In genomic region chr10:86126478-86126877, GRCm38 (mm10) we compare ENCODE assay signal across 14 mouse cellular contexts.
DNase-seq lines count a peak whose midpoint lies in the region; ATAC-seq and TF ChIP-seq lines count a peak whose summit lies in the region.
"Had no signal": no experiment of that assay in that cellular context is flagged by ENCODE, and none has a peak within 500 bp of the region (broad histone marks: within the 10 kb centered on the region; RNA-seq: fewer than 3 reads in every experiment).

No protein-coding gene starts in this region.

- no peak overlapping the region for H3K4me2 ChIP-seq in midbrain, embryonic 15.5 days
- H3K4me2 ChIP-seq in intestine, postnatal 0 days (replicated peaks; ENCODE audit: low read depth): no peak overlapping the region
- H3K4me2 ChIP-seq: embryonic facial prominence, embryonic 13.5 days; forebrain, embryonic 15.5 days; intestine, embryonic 15.5 days; stomach, embryonic 15.5 days had no signal

- no peaks in the 10 kb centered on the region for H3K4me1 ChIP-seq in midbrain, embryonic 15.5 days
- no peaks in the 10 kb centered on the region for H3K4me1 ChIP-seq in intestine, postnatal 0 days (replicated peaks; ENCODE audit: control insufficient read depth, insufficient read depth, low read length)
- H3K4me1 ChIP-seq: embryonic facial prominence, embryonic 13.5 days; forebrain, embryonic 15.5 days; intestine, embryonic 15.5 days; megakaryocyte, embryonic 14.5 days; stomach, embryonic 15.5 days had no signal

- no peak overlapping the region for H3K4me3 ChIP-seq in midbrain, embryonic 15.5 days
- no peak overlapping the region for H3K4me3 ChIP-seq in intestine, postnatal 0 days (ENCODE audit: low read depth, low read length)
- H3K4me3 ChIP-seq: embryonic facial prominence, embryonic 13.5 days; forebrain, embryonic 15.5 days; intestine, embryonic 15.5 days; megakaryocyte, embryonic 14.5 days; stomach, embryonic 15.5 days had no signal

- H3K27me3 ChIP-seq in midbrain, embryonic 15.5 days (replicated peaks): no peaks in the 10 kb centered on the region
- H3K27me3 ChIP-seq in intestine, postnatal 0 days (replicated peaks; ENCODE audit: control insufficient read depth, insufficient read depth, low read length): no peaks in the 10 kb centered on the region
- H3K27me3 ChIP-seq: embryonic facial prominence, embryonic 13.5 days; forebrain, embryonic 15.5 days; intestine, embryonic 15.5 days; megakaryocyte, embryonic 14.5 days; stomach, embryonic 15.5 days had no signal

- H3K9me3 ChIP-seq in midbrain, embryonic 15.5 days: no peaks in the 10 kb centered on the region
- H3K9me3 ChIP-seq in intestine, postnatal 0 days (ENCODE audit: control insufficient read depth): no peaks in the 10 kb centered on the region
- H3K9me3 ChIP-seq: forebrain, embryonic 15.5 days; intestine, embryonic 15.5 days; megakaryocyte, embryonic 14.5 days; stomach, embryonic 15.5 days had no signal

- no peak overlapping the region for H3K27ac ChIP-seq in midbrain, embryonic 15.5 days
- H3K27ac ChIP-seq in intestine, postnatal 0 days (ENCODE audit: low read depth, low read length): no peak overlapping the region
- H3K27ac ChIP-seq: embryonic facial prominence, embryonic 13.5 days; forebrain, embryonic 15.5 days; intestine, embryonic 15.5 days; stomach, embryonic 15.5 days had no signal

- no peak overlapping the region for H3K9ac ChIP-seq in midbrain, embryonic 15.5 days
- H3K9ac ChIP-seq in intestine, postnatal 0 days (ENCODE audit: low read depth, low read length): no peak overlapping the region
- H3K9ac ChIP-seq: embryonic facial prominence, embryonic 13.5 days; forebrain, embryonic 15.5 days; intestine, embryonic 15.5 days; stomach, embryonic 15.5 days had no signal

- TF ChIP-seq CTCF in intestine, postnatal 0 days (IDR thresholded peaks at IDR 0.05; ENCODE audit: low read depth): no peak

- ATAC-seq in frontal cortex, adult (ENCODE audit: low TSS enrichment): peak; percentile 69; the same call in 1 of the 2 replicates
- no peak for ATAC-seq in midbrain, embryonic 15.5 days (replicated peaks)
- ATAC-seq in intestine, postnatal 0 days: no peak
- ATAC-seq: forebrain, embryonic 15.5 days; intestine, embryonic 15.5 days had no signal

- no peaks in the 10 kb centered on the region for H3K36me3 ChIP-seq in midbrain, embryonic 15.5 days (replicated peaks)
- no peaks in the 10 kb centered on the region for H3K36me3 ChIP-seq in intestine, postnatal 0 days (ENCODE audit: control insufficient read depth, insufficient read depth)
- H3K36me3 ChIP-seq: embryonic facial prominence, embryonic 13.5 days; forebrain, embryonic 15.5 days; intestine, embryonic 15.5 days; stomach, embryonic 15.5 days had no signal

- 86% methylated on average over 11 of the region's 11 CpGs for WGBS in midbrain, embryonic 15.5 days
- WGBS in intestine, postnatal 0 days: 86% methylated on average over 11 of the region's 11 CpGs

- DNase-seq in frontal cortex, postnatal 10 days (ENCODE audit: low spot score in 2 of 2): no peak
- DNase-seq in right cerebral cortex, postnatal 25 days: peak; percentile 20
- no peak for DNase-seq in right cerebral cortex, postnatal 36 days (ENCODE audit: low spot score in 2 of 2)
- DNase-seq in kidney, adult 9 months: peak; percentile 43
- DNase-seq in testis, postnatal 14 days (ENCODE audit: low spot score): peak; percentile 11
- DNase-seq: cerebellum, adult 8-10 months had no signal

Comparison
In these comparisons a context has a peak if more than half of its experiments do, and no peak if none do; other contexts are left out.
1. DNase-seq: peak in right cerebral cortex, postnatal 25 days (single experiment), kidney, adult 9 months (single experiment) and testis, postnatal 14 days (single experiment); none in frontal cortex, postnatal 10 days (0 of 2) and right cerebral cortex, postnatal 36 days (0 of 2).